Mouse (Mus musculus) spleen, postnatal 10 days (tissue): ENCODE results near the gene Thap11.
"Not testable (repeated sequence)": the region's sequence is repeated elsewhere in the genome, so short reads cannot be mapped to it uniquely, and the experiment has no call there.

ENCODE experiments used
- DNase-seq, 2 experiments: peaks; one replicate each; pipeline ENCODE4 v3.0.0; 2021 to 2022; ENCODE audit warnings: low spot score in 2 of 2

Gene Thap11

GRCm38 (mm10) chr8:105854715-105855216, at the start of gene Thap11:
Thap11 (plus strand) TSS chr8:105855132.
- DNase-seq: peak; percentile 96 to 98

GRCm38 (mm10) chr8:105805346-105805745, 49.6 kb upstream of the Thap11 start:
- no peak for DNase-seq

- DNase-seq: no peak
Measured at GRCm38 (mm10) chr8:105805964-105806363, 49.0 kb upstream of the Thap11 start.

- no peak for DNase-seq
Measured at GRCm38 (mm10) chr8:105807766-105808165, 47.2 kb upstream of the Thap11 start.

GRCm38 (mm10) chr8:105808480-105808879, 46.5 kb upstream of the Thap11 start:
- DNase-seq: no peak

- DNase-seq: peak in 1 of 2 experiments; percentile 46
Measured at GRCm38 (mm10) chr8:105810245-105810786, 44.6 kb upstream of the Thap11 start.

GRCm38 (mm10) chr8:105811061-105811460, 43.9 kb upstream of the Thap11 start:
- DNase-seq: no peak

- no peak for DNase-seq
Measured at GRCm38 (mm10) chr8:105811543-105811942, 43.4 kb upstream of the Thap11 start.

- no peak for DNase-seq
Measured at GRCm38 (mm10) chr8:105812511-105812910, 42.4 kb upstream of the Thap11 start.

- no peak for DNase-seq
Measured at GRCm38 (mm10) chr8:105813241-105813640, 41.7 kb upstream of the Thap11 start.

GRCm38 (mm10) chr8:105819659-105820058, 35.3 kb upstream of the Thap11 start:
- peak in 1 of 2 experiments; percentile 62 for DNase-seq

- DNase-seq: peak in 1 of 2 experiments; percentile 88
Measured at GRCm38 (mm10) chr8:105820925-105821324, 34.0 kb upstream of the Thap11 start.

GRCm38 (mm10) chr8:105825506-105825905, 29.4 kb upstream of the Thap11 start:
- peak in 1 of 2 experiments; percentile 37 for DNase-seq

- DNase-seq: peak; percentile 53 to 60
Measured at GRCm38 (mm10) chr8:105826379-105826778, 28.6 kb upstream of the Thap11 start.

GRCm38 (mm10) chr8:105826861-105827848, 27.8 kb upstream of the Thap11 start, which contains the start of the genes Ranbp10 and Tsnaxip1:
Ranbp10 (minus strand) TSS chr8:105827350.
Tsnaxip1 (plus strand) TSS chr8:105827731.
- DNase-seq: peak; percentile 93 to 95

GRCm38 (mm10) chr8:105833740-105834139, 21.2 kb upstream of the Thap11 start:
- not testable (repeated sequence) for DNase-seq

GRCm38 (mm10) chr8:105835318-105835717, 19.6 kb upstream of the Thap11 start:
- peak; percentile 84 to 89 for DNase-seq

- DNase-seq: no peak
Measured at GRCm38 (mm10) chr8:105836991-105837390, 17.9 kb upstream of the Thap11 start.

GRCm38 (mm10) chr8:105839209-105839608, 15.7 kb upstream of the Thap11 start:
- DNase-seq: no peak

GRCm38 (mm10) chr8:105846678-105847077, 8.3 kb upstream of the Thap11 start:
- no peak for DNase-seq

- DNase-seq: no peak
Measured at GRCm38 (mm10) chr8:105850014-105850413, 4.9 kb upstream of the Thap11 start.

- no peak for DNase-seq
Measured at GRCm38 (mm10) chr8:105850611-105851010, 4.3 kb upstream of the Thap11 start.
